Mouse (Mus musculus) effector memory CD4-positive, alpha-beta T cell, adult 7 months (primary cell): ENCODE data around the gene Cmklr1. TPM values are rescaled to one million over a fixed set of nuclear protein-coding genes. Genes with fewer than 3 reads are reported as not detected.

Experiments
- polyA plus RNA-seq: library from polyadenylated mRNA; unstranded; fragments of 100-300 nt; shearing (Covaris generic); gene quantifications from one replicate; pipeline ENCODE4 v1.2.1, GENCODE M21; 2017

Cmklr1 gene
- polyA plus RNA-seq: not detected

GRCm38 (mm10) chr5:113650035-113650865 lies at the start of gene Cmklr1:
Gene Cmklr1, minus strand, starts transcription at chr5:113650426.

Other genes with a start within 250 kb of the Cmklr1 start
- gene Wscd2, start 160.1 kb downstream of the Cmklr1 start, polyA plus RNA-seq: 2.1 TPM
- gene 1700069L16Rik, start 74.3 kb upstream of the Cmklr1 start, polyA plus RNA-seq: not detected
- 5.8 TPM for gene Ficd, start 85.4 kb upstream of the Cmklr1 start, polyA plus RNA-seq
- 61.8 TPM for gene Sart3, start 122.1 kb upstream of the Cmklr1 start, polyA plus RNA-seq
- gene Iscu, start 122.3 kb upstream of the Cmklr1 start, polyA plus RNA-seq: 113 TPM
- not detected for gene Tmem119, start 150.1 kb upstream of the Cmklr1 start, polyA plus RNA-seq
- 1,519 TPM for gene Selplg, start 182.2 kb upstream of the Cmklr1 start, polyA plus RNA-seq